Comparison of ENCODE assay signal across 8 mouse cellular contexts in genomic region chr8:106338741-106339209, GRCm38 (mm10). TPM values are rescaled to one million over a fixed set of nuclear protein-coding genes. Genes with fewer than 3 reads are reported as not detected.
A peak's percentile ranks its signal among the peaks of the same experiment; 100 is the strongest.
DNase-seq lines count a peak whose midpoint lies in the region; ATAC-seq and TF ChIP-seq lines count a peak whose summit lies in the region.

No protein-coding gene starts in this region.

- peaks cover 32% of the 10 kb centered on the region for H3K27me3 ChIP-seq in forebrain, embryonic 10.5 days (ENCODE audit: poor library complexity, severe bottlenecking)
- H3K27me3 ChIP-seq in intestine, embryonic 14.5 days (replicated peaks; ENCODE audit: control insufficient read depth, insufficient read depth, low read length) = peaks cover 24% of the 10 kb centered on the region
- H3K27me3 ChIP-seq in midbrain, embryonic 11.5 days (ENCODE audit: control insufficient read depth, insufficient read depth, low read length) = peaks cover 7% of the 10 kb centered on the region; the same call in 1 of the 2 replicates

- TF ChIP-seq CTCF in layer of hippocampus, adult 2 months (conservative IDR thresholded peaks at IDR 0.05) = no peak

- peak overlapping the region; percentile 84 for H3K27ac ChIP-seq in layer of hippocampus, adult 2 months
- peak overlapping the region; percentile 86 for H3K27ac ChIP-seq in forebrain, embryonic 10.5 days
- no peak overlapping the region for H3K27ac ChIP-seq in intestine, embryonic 14.5 days (ENCODE audit: low read depth)
- no peak overlapping the region for H3K27ac ChIP-seq in midbrain, embryonic 11.5 days (ENCODE audit: low read depth, low read length)

- peak overlapping the region; percentile 44 for H3K9ac ChIP-seq in intestine, embryonic 14.5 days (ENCODE audit: low read length)
- peak overlapping the region; percentile 53; the same call in 1 of the 2 replicates for H3K9ac ChIP-seq in midbrain, embryonic 11.5 days (ENCODE audit: low read length)

- peaks cover 36% of the 10 kb centered on the region for H3K4me1 ChIP-seq in forebrain, embryonic 10.5 days
- peaks cover 9% of the 10 kb centered on the region for H3K4me1 ChIP-seq in intestine, embryonic 14.5 days (replicated peaks; ENCODE audit: control insufficient read depth, insufficient read depth, low read length)
- H3K4me1 ChIP-seq in midbrain, embryonic 11.5 days (ENCODE audit: control insufficient read depth, insufficient read depth, low read length) = peaks cover 10% of the 10 kb centered on the region

- H3K9me3 ChIP-seq in forebrain, embryonic 10.5 days = no peaks in the 10 kb centered on the region
- H3K9me3 ChIP-seq in intestine, embryonic 14.5 days (ENCODE audit: control insufficient read depth, low read length) = no peaks in the 10 kb centered on the region
- H3K9me3 ChIP-seq in midbrain, embryonic 11.5 days (ENCODE audit: control insufficient read depth, low read length) = no peaks in the 10 kb centered on the region

- H3K4me2 ChIP-seq in intestine, embryonic 14.5 days (ENCODE audit: low read length) = peak overlapping the region; percentile 53
- H3K4me2 ChIP-seq in midbrain, embryonic 11.5 days = peak overlapping the region; percentile 53

- no peak for ATAC-seq in intestine, embryonic 14.5 days (replicated peaks; ENCODE audit: low FRiP score, low TSS enrichment, low read depth)
- no peak for ATAC-seq in midbrain, embryonic 11.5 days (ENCODE audit: low FRiP score)

- no peaks in the 10 kb centered on the region for H3K36me3 ChIP-seq in forebrain, embryonic 10.5 days (replicated peaks)
- no peaks in the 10 kb centered on the region for H3K36me3 ChIP-seq in intestine, embryonic 14.5 days (ENCODE audit: control insufficient read depth, insufficient read depth, low read length)
- no peaks in the 10 kb centered on the region for H3K36me3 ChIP-seq in midbrain, embryonic 11.5 days (ENCODE audit: control insufficient read depth, insufficient read depth, low read length)

- DNase-seq in layer of hippocampus, adult 2 months (ENCODE audit: low spot score in 2 of 2) = no peak
- no peak for DNase-seq in layer of hippocampus, postnatal 36 days
- peak; percentile 17 for DNase-seq in forebrain, embryonic 10.5 days (ENCODE audit: extremely low spot score, low spot score)
- no peak for DNase-seq in intestine, embryonic 14.5 days (ENCODE audit: low spot score)
- peak; percentile 87 for DNase-seq in midbrain, embryonic 11.5 days (ENCODE audit: low spot score, missing footprints)
- no peak for DNase-seq in thymus, postnatal 0 days (ENCODE audit: low spot score)
- no peak for DNase-seq in urinary bladder, adult 2 months (ENCODE audit: low spot score)
- DNase-seq in thymus, postnatal 25 days = no peak

- 47% methylated on average over 8 of the region's 8 CpGs for WGBS in forebrain, embryonic 10.5 days
- 33% methylated on average over 8 of the region's 8 CpGs for WGBS in intestine, embryonic 14.5 days
- WGBS in midbrain, embryonic 11.5 days = 40% methylated on average over 8 of the region's 8 CpGs

- H3K4me3 ChIP-seq in layer of hippocampus, adult 2 months = peak overlapping the region; percentile 58
- H3K4me3 ChIP-seq in forebrain, embryonic 10.5 days = peak overlapping the region; percentile 64
- peak overlapping the region; percentile 56 for H3K4me3 ChIP-seq in intestine, embryonic 14.5 days (ENCODE audit: low read depth, low read length)
- H3K4me3 ChIP-seq in midbrain, embryonic 11.5 days (ENCODE audit: low read depth, low read length) = peak overlapping the region; percentile 56

RNA-seq across cellular contexts. Expression of gene Smpd3, which starts 1.0 kb away (rescaled TPM):
- total RNA-seq in layer of hippocampus, adult 2 months (2021) = 10 to 100 TPM; 74.2 to 75.8 TPM
- total RNA-seq in layer of hippocampus, postnatal 36 days (2021) = 10 to 100 TPM; 72.6 to 77.2 TPM
- 5.3 and 6.2 TPM in 2 replicates for polyA plus RNA-seq in forebrain, embryonic 10.5 days (2016; fragmentation: Nextera tagmentation; extraction: Ambion mirVana)
- polyA plus RNA-seq in intestine, embryonic 14.5 days (2014; fragmentation: Nextera tagmentation; extraction: Ambion mirVana) = 20.0 and 20.4 TPM in 2 replicates
- polyA plus RNA-seq in midbrain, embryonic 11.5 days (2014; fragmentation: Nextera tagmentation; extraction: Ambion mirVana) = 9.3 and 10.3 TPM in 2 replicates
- 1.1 and 1.5 TPM in 2 replicates for polyA plus RNA-seq in thymus, postnatal 0 days (2015; fragmentation: Nextera tagmentation; extraction: Ambion mirVana)
- polyA plus RNA-seq in urinary bladder, adult 2 months (2012; rRNA removed) = 1.1 and 1.2 TPM in 2 replicates

Comparison
In these comparisons a context has a peak if more than half of its experiments do, and no peak if none do; other contexts are left out.
1. DNase-seq: peak in forebrain, embryonic 10.5 days (single experiment) and midbrain, embryonic 11.5 days (single experiment); none in layer of hippocampus, adult 2 months (0 of 2), layer of hippocampus, postnatal 36 days (0 of 2), intestine, embryonic 14.5 days (single experiment), thymus, postnatal 0 days (single experiment), urinary bladder, adult 2 months (single experiment) and thymus, postnatal 25 days (single experiment).
2. H3K27ac ChIP-seq: peak in layer of hippocampus, adult 2 months (single experiment) and forebrain, embryonic 10.5 days (single experiment); none in intestine, embryonic 14.5 days (single experiment) and midbrain, embryonic 11.5 days (single experiment).
3. Peak in every context shown above with its lines, with median percentiles within 50 percentile points of each other: H3K4me3 ChIP-seq.